In genomic region chr2:74746298-74746921, GRCm38 (mm10) we compare ENCODE assay signal across 7 mouse cellular contexts. TPM values are rescaled to one million over a fixed set of nuclear protein-coding genes. Genes with fewer than 3 reads are reported as not detected.
A peak's percentile ranks its signal among the peaks of the same experiment; 100 is the strongest.
DNase-seq lines count a peak whose midpoint lies in the region; ATAC-seq and TF ChIP-seq lines count a peak whose summit lies in the region.

No protein-coding gene starts in this region.

- peak overlapping the region; percentile 51 for H3K4me2 ChIP-seq in kidney, embryonic 14.5 days (replicated peaks; ENCODE audit: low read depth, low read length)
- H3K4me2 ChIP-seq in midbrain, embryonic 14.5 days (ENCODE audit: low read length): no peak overlapping the region

- H3K9ac ChIP-seq in kidney, embryonic 14.5 days (ENCODE audit: low read depth, low read length): peak overlapping the region; percentile 62
- H3K9ac ChIP-seq in midbrain, embryonic 14.5 days (replicated peaks; ENCODE audit: low read length): no peak overlapping the region

- intact Hi-C loops in left cerebral cortex, adult 2 months (cut with DNase I): loop anchor here (5.0 kb wide), 1 partner anchor 94 kb away; no protein-coding TSS in a partner anchor

- peaks cover 45% of the 10 kb centered on the region for H3K4me1 ChIP-seq in kidney, embryonic 14.5 days (ENCODE audit: control insufficient read depth, insufficient read depth, low read length)
- H3K4me1 ChIP-seq in hindbrain, embryonic 10.5 days (replicated peaks): peaks cover 28% of the 10 kb centered on the region
- peaks cover 9% of the 10 kb centered on the region; the same call in 1 of the 2 replicates for H3K4me1 ChIP-seq in midbrain, embryonic 14.5 days (ENCODE audit: control insufficient read depth, insufficient read depth, low read length)

- H3K9me3 ChIP-seq in kidney, embryonic 14.5 days (ENCODE audit: control insufficient read depth, low read length): no peaks in the 10 kb centered on the region
- no peaks in the 10 kb centered on the region for H3K9me3 ChIP-seq in hindbrain, embryonic 10.5 days
- no peaks in the 10 kb centered on the region for H3K9me3 ChIP-seq in midbrain, embryonic 14.5 days (ENCODE audit: control insufficient read depth, low read length)

- TF ChIP-seq CTCF in brain, embryonic 14.5 days (IDR thresholded peaks at IDR 0.05; ENCODE audit: borderline replicate concordance, extremely low read depth, insufficient read depth, insufficient read length): no peak
- no peak for TF ChIP-seq CTCF in left cerebral cortex, adult 2 months (IDR thresholded peaks at IDR 0.05)

- DNase-seq in kidney, adult 18-20 months: no peak
- peak; percentile 1 for DNase-seq in brain, embryonic 14.5 days (ENCODE audit: low read depth)
- DNase-seq in hindbrain, embryonic 10.5 days (ENCODE audit: low spot score): peak; percentile 58
- peak; percentile 13 for DNase-seq in midbrain, embryonic 14.5 days
- DNase-seq in adrenal gland, postnatal 4 days (ENCODE audit: low spot score in 2 of 2): no peak
- DNase-seq in left cerebral cortex, adult 2 months (ENCODE audit: extremely low spot score in 1 of 2, low spot score in 2 of 2): no peak

- peak overlapping the region; percentile 35 for H3K4me3 ChIP-seq in kidney, embryonic 14.5 days (ENCODE audit: low read length)
- peak overlapping the region; percentile 48 for H3K4me3 ChIP-seq in hindbrain, embryonic 10.5 days
- H3K4me3 ChIP-seq in midbrain, embryonic 14.5 days (replicated peaks; ENCODE audit: low read depth, low read length): no peak overlapping the region
- H3K4me3 ChIP-seq in left cerebral cortex, adult 2 months: no peak overlapping the region

- peak overlapping the region; percentile 59; the same call in 1 of the 2 replicates for H3K27ac ChIP-seq in kidney, embryonic 14.5 days (ENCODE audit: low read depth, low read length)
- peak overlapping the region; percentile 85 for H3K27ac ChIP-seq in hindbrain, embryonic 10.5 days
- H3K27ac ChIP-seq in midbrain, embryonic 14.5 days (replicated peaks; ENCODE audit: low read depth, low read length): no peak overlapping the region
- H3K27ac ChIP-seq in left cerebral cortex, adult 2 months: no peak overlapping the region

- H3K36me3 ChIP-seq in kidney, embryonic 14.5 days (ENCODE audit: control insufficient read depth, insufficient read depth, low read length): no peaks in the 10 kb centered on the region; the same call in 1 of the 2 replicates
- H3K36me3 ChIP-seq in hindbrain, embryonic 10.5 days: no peaks in the 10 kb centered on the region
- no peaks in the 10 kb centered on the region for H3K36me3 ChIP-seq in midbrain, embryonic 14.5 days (ENCODE audit: control insufficient read depth, insufficient read depth, low read length)

- TF ChIP-seq POLR2A in brain, embryonic 14.5 days (IDR thresholded peaks at IDR 0.05; ENCODE audit: borderline replicate concordance, extremely low read depth, insufficient read depth, insufficient read length, poor library complexity, severe bottlenecking): no peak

- ATAC-seq in kidney, embryonic 14.5 days (ENCODE audit: low FRiP score, low TSS enrichment): no peak
- ATAC-seq in midbrain, embryonic 14.5 days (ENCODE audit: low FRiP score, low TSS enrichment): no peak

- WGBS in kidney, embryonic 14.5 days: 10% methylated on average over 58 of the region's 58 CpGs
- under 1% methylated on average over 58 of the region's 58 CpGs for WGBS in hindbrain, embryonic 10.5 days
- WGBS in midbrain, embryonic 14.5 days: under 1% methylated on average over 58 of the region's 58 CpGs

- peaks cover 2% of the 10 kb centered on the region; the same call in 1 of the 2 replicates for H3K27me3 ChIP-seq in kidney, embryonic 14.5 days (ENCODE audit: control insufficient read depth, insufficient read depth, low read length)
- H3K27me3 ChIP-seq in hindbrain, embryonic 10.5 days (ENCODE audit: insufficient read depth, poor library complexity, severe bottlenecking): peaks cover 100% of the 10 kb centered on the region
- H3K27me3 ChIP-seq in midbrain, embryonic 14.5 days (ENCODE audit: control insufficient read depth, insufficient read depth, low read length): peaks cover 98% of the 10 kb centered on the region

RNA-seq across cellular contexts. Expression of gene Hoxd1, which starts 16.4 kb away (rescaled TPM):
- 1.8 and 1.9 TPM in 2 replicates for polyA plus RNA-seq in kidney, embryonic 14.5 days (2014; fragmentation: Nextera tagmentation; extraction: Ambion mirVana)
- polyA plus RNA-seq in brain, embryonic 14.5 days (2012; rRNA removed): 0.34 and 1.3 TPM in 2 replicates
- polyA plus RNA-seq in hindbrain, embryonic 10.5 days (2016; fragmentation: Nextera tagmentation; extraction: Ambion mirVana): 0.14 and 0.60 TPM in 2 replicates
- polyA plus RNA-seq in midbrain, embryonic 14.5 days (2014; fragmentation: Nextera tagmentation; extraction: Ambion mirVana): not detected in 2 replicates
- total RNA-seq in adrenal gland, postnatal 4 days (2021): under 1 TPM in 1 of 2 experiments, not detected in 1; 0.50 TPM
- total RNA-seq in left cerebral cortex, adult 2 months (2021): not detected

RNA-seq across cellular contexts. Expression of gene Gm28230, which starts 19.9 kb away (rescaled TPM):
- 2.3 and 4.0 TPM in 2 replicates for polyA plus RNA-seq in kidney, embryonic 14.5 days (2014; fragmentation: Nextera tagmentation; extraction: Ambion mirVana)
- 0.44 and 1.7 TPM in 2 replicates for polyA plus RNA-seq in brain, embryonic 14.5 days (2012; rRNA removed)
- polyA plus RNA-seq in hindbrain, embryonic 10.5 days (2016; fragmentation: Nextera tagmentation; extraction: Ambion mirVana): not detected in 2 replicates
- polyA plus RNA-seq in midbrain, embryonic 14.5 days (2014; fragmentation: Nextera tagmentation; extraction: Ambion mirVana): not detected in 2 replicates
- 1 to 10 TPM; 1.4 to 3.7 TPM for total RNA-seq in adrenal gland, postnatal 4 days (2021)
- not detected for total RNA-seq in left cerebral cortex, adult 2 months (2021)

RNA-seq across cellular contexts. Expression of gene Hoxd4, which starts 34.7 kb away (rescaled TPM):
- polyA plus RNA-seq in kidney, embryonic 14.5 days (2014; fragmentation: Nextera tagmentation; extraction: Ambion mirVana): 6.3 and 18.7 TPM in 2 replicates
- polyA plus RNA-seq in brain, embryonic 14.5 days (2012; rRNA removed): 0.81 and 5.5 TPM in 2 replicates
- 0.14 and 2.6 TPM in 2 replicates for polyA plus RNA-seq in hindbrain, embryonic 10.5 days (2016; fragmentation: Nextera tagmentation; extraction: Ambion mirVana)
- polyA plus RNA-seq in midbrain, embryonic 14.5 days (2014; fragmentation: Nextera tagmentation; extraction: Ambion mirVana): not detected in 2 replicates
- total RNA-seq in adrenal gland, postnatal 4 days (2021): 10 to 100 TPM; 21.5 to 29.5 TPM
- total RNA-seq in left cerebral cortex, adult 2 months (2021): not detected

RNA-seq across cellular contexts. Expression of gene Hoxd3, which starts 34.7 kb away (rescaled TPM):
- polyA plus RNA-seq in kidney, embryonic 14.5 days (2014; fragmentation: Nextera tagmentation; extraction: Ambion mirVana): 12.3 and 12.6 TPM in 2 replicates
- polyA plus RNA-seq in brain, embryonic 14.5 days (2012; rRNA removed): 9.6 and 47.4 TPM in 2 replicates
- 15.5 and 55.9 TPM in 2 replicates for polyA plus RNA-seq in hindbrain, embryonic 10.5 days (2016; fragmentation: Nextera tagmentation; extraction: Ambion mirVana)
- not detected in 2 replicates for polyA plus RNA-seq in midbrain, embryonic 14.5 days (2014; fragmentation: Nextera tagmentation; extraction: Ambion mirVana)
- total RNA-seq in adrenal gland, postnatal 4 days (2021): 1 to 10 TPM in 1 of 2 experiments, under 1 TPM in 1; 0.82 to 2.5 TPM
- not detected for total RNA-seq in left cerebral cortex, adult 2 months (2021)

RNA-seq across cellular contexts. Expression of gene Hoxd8, which starts 42.0 kb away (rescaled TPM):
- polyA plus RNA-seq in kidney, embryonic 14.5 days (2014; fragmentation: Nextera tagmentation; extraction: Ambion mirVana): 45.0 and 45.2 TPM in 2 replicates
- polyA plus RNA-seq in brain, embryonic 14.5 days (2012; rRNA removed): 0.73 and 1.6 TPM in 2 replicates
- polyA plus RNA-seq in hindbrain, embryonic 10.5 days (2016; fragmentation: Nextera tagmentation; extraction: Ambion mirVana): not detected in 2 replicates
- not detected in 2 replicates for polyA plus RNA-seq in midbrain, embryonic 14.5 days (2014; fragmentation: Nextera tagmentation; extraction: Ambion mirVana)
- total RNA-seq in adrenal gland, postnatal 4 days (2021): 10 to 100 TPM; 43.9 to 55.4 TPM
- total RNA-seq in left cerebral cortex, adult 2 months (2021): not detected

Comparison
In these comparisons a context has a peak if more than half of its experiments do, and no peak if none do; other contexts are left out.
1. H3K27ac ChIP-seq: peak in kidney, embryonic 14.5 days (single experiment) and hindbrain, embryonic 10.5 days (single experiment); none in midbrain, embryonic 14.5 days (single experiment) and left cerebral cortex, adult 2 months (single experiment).
2. H3K4me3 ChIP-seq: peak in kidney, embryonic 14.5 days (single experiment) and hindbrain, embryonic 10.5 days (single experiment); none in midbrain, embryonic 14.5 days (single experiment) and left cerebral cortex, adult 2 months (single experiment).
3. DNase-seq: peak in brain, embryonic 14.5 days (single experiment), hindbrain, embryonic 10.5 days (single experiment) and midbrain, embryonic 14.5 days (single experiment); none in kidney, adult 18-20 months (single experiment), adrenal gland, postnatal 4 days (0 of 2) and left cerebral cortex, adult 2 months (0 of 2).